Mouse (Mus musculus) forebrain, postnatal 0 days (tissue): ENCODE measurements around the gene Foxk1. TPM values are rescaled to one million over a fixed set of nuclear protein-coding genes. Genes with fewer than 3 reads are reported as not detected.

ENCODE experiments used
- ATAC-seq: fragments of 200-750 bp; cut with Nextera tagmentation; 2 replicates; pipeline ENCODE4 v1.8.0; 2017; ENCODE audit warnings: mild to moderate bottlenecking, moderate library complexity
- DNase-seq: peaks from one replicate; pipeline ENCODE4 v3.0.0-alpha.2; 2015
- H3K27ac ChIP-seq: fragments of 300-500 bp; sonication (generic); 2 replicates; pipeline ENCODE4 v1.5.1; 2014; ENCODE audit warnings: low read depth, mild to moderate bottlenecking, antibody characterized with exemption, low read length, moderate library complexity, mixed read lengths
- H3K27me3 ChIP-seq: fragments of 300-500 bp; sonication (generic); 2 replicates; pipeline ENCODE4 v1.6.1; 2014; ENCODE audit warnings: mild to moderate bottlenecking, low read length, mixed read lengths; ENCODE audit not compliant: insufficient read depth
- H3K36me3 ChIP-seq: fragments of 300-500 bp; sonication (generic); 2 replicates; pipeline ENCODE4 v1.6.1; 2014; ENCODE audit warnings: mild to moderate bottlenecking, moderate library complexity; ENCODE audit not compliant: insufficient read depth
- H3K4me1 ChIP-seq: fragments of 300-500 bp; sonication (generic); 2 replicates; pipeline ENCODE4 v1.6.1; 2014; ENCODE audit warnings: antibody characterized with exemption; ENCODE audit not compliant: insufficient read depth
- H3K4me2 ChIP-seq: fragments of 300-500 bp; sonication (generic); 2 replicates; pipeline ENCODE4 v1.6.1; 2014; ENCODE audit warnings: low read depth, mild to moderate bottlenecking, moderate library complexity
- H3K4me3 ChIP-seq: fragments of 300-500 bp; sonication (generic); 2 replicates; pipeline ENCODE4 v1.5.1; 2014; ENCODE audit warnings: low read depth, low read length, mixed read lengths
- H3K9ac ChIP-seq: fragments of 300-500 bp; sonication (generic); 2 replicates; pipeline ENCODE4 v1.6.1; 2014; ENCODE audit warnings: mild to moderate bottlenecking
- H3K9me3 ChIP-seq: fragments of 300-500 bp; sonication (generic); 2 replicates; pipeline ENCODE4 v1.6.1; 2016; ENCODE audit warnings: low read length
- CTCF ChIP-seq: sonication (generic); IDR thresholded peaks from 2 replicates; pipeline ENCODE4 v1.5.1; 2016; ENCODE audit warnings: antibody characterized with exemption, control low read depth, low read depth
- WGBS: fragments of 180-500 bp; shearing (Covaris S2); extraction: QIAGEN DNeasy Blood & Tissue Kit; methylation state at CpG from one replicate; pipeline ENCODE4 v1.1.7; 2014; 5-methylcytosine and 5-hydroxymethylcytosine counted together
- polyA plus RNA-seq: library from polyadenylated mRNA; unstranded; fragments of >200 nt; fragmentation: Nextera tagmentation; extraction: Ambion mirVana; gene quantifications from 2 replicates; pipeline ENCODE4 v1.2.1, GENCODE M21; 2015
- total RNA-seq: library from RNA; depleted of rRNA; stranded (reverse); fragments of >200 nt; gene quantifications from 2 replicates; pipeline ENCODE4 v1.2.3, GENCODE M21; 2014

Gene Foxk1
- total and polyA plus RNA-seq, 2 experiments from 2014 or later, result 5.0 to 19.0 TPM

DNA sequence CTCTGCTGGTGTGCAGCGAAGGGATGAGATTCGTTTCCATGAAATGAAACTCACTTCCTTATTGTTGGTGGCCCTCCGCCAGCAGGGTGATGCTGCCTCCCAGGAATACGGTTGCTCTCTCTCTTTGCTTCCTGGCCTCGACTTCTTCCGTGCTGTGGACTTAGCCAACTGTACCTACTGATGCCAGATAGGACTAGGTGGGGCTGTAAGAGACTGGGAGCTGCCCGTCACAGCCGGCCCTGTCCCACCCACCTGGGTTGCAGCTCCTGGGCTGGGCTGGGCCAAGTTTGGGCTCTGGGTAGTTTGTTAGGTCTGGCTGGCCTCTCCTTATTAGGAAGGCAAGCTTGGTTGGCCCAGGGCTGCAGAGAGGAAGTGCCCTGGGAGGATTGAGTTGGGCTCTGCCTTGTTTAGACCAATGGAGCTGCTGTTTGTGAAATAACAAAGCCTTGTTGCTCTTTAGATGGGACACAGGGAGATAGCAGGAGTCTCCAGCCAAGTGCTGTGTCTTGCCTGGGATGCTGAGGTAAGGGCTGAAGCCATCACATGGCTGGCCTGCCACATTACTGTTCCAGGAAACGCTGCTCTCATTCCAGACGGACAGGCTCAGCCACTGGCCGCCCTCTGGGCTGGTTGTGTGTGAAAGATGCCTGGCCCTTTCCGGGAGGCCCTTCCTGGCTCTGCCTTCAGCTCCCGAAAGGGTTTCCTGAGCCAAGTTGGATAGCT, 23.5 kb downstream of the Foxk1 start:
- no peak for DNase-seq
- Histone ChIP-seq H3K9ac (no peak overlapping the region), H3K36me3 (peaks cover 5% of the 10 kb centered on the region; the same call in 1 of the 2 replicates), H3K4me2 (no peak overlapping the region), H3K4me1 (peaks cover 9% of the 10 kb centered on the region; the same call in 1 of the 2 replicates), H3K27ac (peak overlapping the region; percentile 9; the same call in 1 of the 2 replicates), H3K4me3 (no peak overlapping the region), H3K9me3 (no peaks in the 10 kb centered on the region), H3K27me3 (no peaks in the 10 kb centered on the region)
- no peak for TF ChIP-seq CTCF
- ATAC-seq, result peak; percentile 66
- WGBS, result 59% methylated on average over 13 of the region's 13 CpGs

DNA sequence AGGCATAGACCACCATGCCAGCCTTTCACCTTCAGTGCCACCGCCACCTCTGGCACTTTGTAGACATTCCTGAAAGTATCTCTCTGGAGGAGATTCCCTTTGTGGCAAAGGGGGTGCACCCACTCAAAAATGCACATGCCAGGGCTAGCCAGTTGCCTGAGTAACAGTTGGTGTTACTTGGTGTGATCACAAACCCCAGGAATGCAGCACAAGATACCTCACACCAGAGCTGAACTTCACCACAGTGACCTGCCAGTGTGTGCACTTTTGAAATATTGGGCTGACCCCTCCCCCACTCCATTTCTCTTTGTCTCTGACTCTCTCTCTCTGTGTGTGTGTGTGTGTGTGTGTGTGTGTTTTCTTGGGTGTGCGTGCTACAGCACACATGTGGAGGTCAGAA, 25.2 kb downstream of the Foxk1 start:
- 88% methylated on average over 2 of the region's 2 CpGs for WGBS
- TF ChIP-seq CTCF, result no peak
- H3K36me3 ChIP-seq, result no peaks in the 10 kb centered on the region
- no peak overlapping the region for H3K4me2 ChIP-seq
- H3K27me3 ChIP-seq, result no peaks in the 10 kb centered on the region
- H3K27ac ChIP-seq, result no peak overlapping the region
- no peak overlapping the region for H3K9ac ChIP-seq
- no peak overlapping the region for H3K4me3 ChIP-seq
- DNase-seq (no peak), ATAC-seq (no peak)
- H3K9me3 ChIP-seq, result no peaks in the 10 kb centered on the region
- peaks cover 9% of the 10 kb centered on the region; the same call in 1 of the 2 replicates for H3K4me1 ChIP-seq

DNA sequence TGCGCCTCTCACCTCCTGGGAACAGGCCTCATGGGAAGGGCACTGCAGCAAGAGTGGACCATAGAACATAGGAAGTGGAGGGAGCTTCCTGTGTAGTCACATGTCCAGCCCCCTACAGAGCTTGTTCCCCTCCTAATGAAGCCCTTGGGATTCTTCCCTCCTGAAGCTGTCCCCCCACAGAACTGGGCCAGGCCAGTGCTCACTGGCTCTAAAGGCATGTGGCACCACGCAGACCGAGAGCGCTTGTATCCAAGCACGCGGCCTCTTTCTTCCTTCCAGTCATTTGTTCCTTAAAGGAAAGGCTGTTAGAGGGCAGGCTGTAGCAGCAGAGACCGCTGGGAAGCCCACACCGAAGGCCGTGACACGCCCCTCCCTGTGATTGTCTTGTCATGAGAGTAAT, 26.6 kb downstream of the Foxk1 start:
- Histone ChIP-seq H3K27me3 (no peaks in the 10 kb centered on the region), H3K9me3 (no peaks in the 10 kb centered on the region), H3K9ac (no peak overlapping the region), H3K4me3 (no peak overlapping the region), H3K36me3 (no peaks in the 10 kb centered on the region), H3K4me2 (no peak overlapping the region), H3K4me1 (peaks cover 9% of the 10 kb centered on the region; the same call in 1 of the 2 replicates), H3K27ac (no peak overlapping the region)
- WGBS, result 64% methylated on average over 10 of the region's 10 CpGs
- ATAC-seq (no peak), DNase-seq (no peak)
- TF ChIP-seq CTCF, result no peak

DNA sequence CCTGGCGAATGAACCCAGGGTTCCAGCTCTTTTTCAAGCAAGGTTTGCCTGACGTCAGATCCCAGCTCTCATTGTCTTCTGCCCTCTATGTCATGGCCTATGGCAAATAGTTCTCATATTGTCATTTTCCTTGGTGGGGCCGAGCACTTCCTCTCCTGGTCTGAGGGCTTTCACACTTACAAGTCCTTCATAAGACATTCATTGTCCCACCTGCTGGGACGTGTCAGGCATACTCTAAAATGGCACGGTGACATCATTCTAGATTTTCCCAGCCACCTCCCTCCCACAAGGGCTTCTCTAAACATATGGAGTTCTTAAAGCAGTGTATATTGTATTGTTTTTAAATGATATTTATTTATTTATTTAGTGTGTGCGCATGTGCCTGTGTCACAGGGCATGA, 27.4 kb downstream of the Foxk1 start:
- Histone ChIP-seq H3K27me3 (no peaks in the 10 kb centered on the region), H3K9me3 (no peaks in the 10 kb centered on the region), H3K36me3 (no peaks in the 10 kb centered on the region), H3K27ac (no peak overlapping the region), H3K9ac (no peak overlapping the region), H3K4me1 (peaks cover 6% of the 10 kb centered on the region; the same call in 1 of the 2 replicates), H3K4me2 (no peak overlapping the region), H3K4me3 (no peak overlapping the region)
- WGBS, result 64% methylated on average over 6 of the region's 6 CpGs
- DNase-seq, result no peak
- TF ChIP-seq CTCF, result no peak
- no peak for ATAC-seq

- no peak overlapping the region for H3K9ac ChIP-seq
- H3K4me1 ChIP-seq, result peaks cover 3% of the 10 kb centered on the region; the same call in 1 of the 2 replicates
- no peak for TF ChIP-seq CTCF
- ATAC-seq (no peak), DNase-seq (no peak)
- no peak overlapping the region for H3K27ac ChIP-seq
- WGBS, result 73% methylated on average over 12 of the region's 12 CpGs
- H3K9me3 ChIP-seq, result no peaks in the 10 kb centered on the region
- no peaks in the 10 kb centered on the region for H3K27me3 ChIP-seq
- H3K36me3 ChIP-seq, result peaks cover 13% of the 10 kb centered on the region
- no peak overlapping the region for H3K4me3 ChIP-seq
- H3K4me2 ChIP-seq, result no peak overlapping the region
Measured at GRCm38 (mm10) chr5:142431029-142431428, 29.7 kb downstream of the Foxk1 start.

DNA sequence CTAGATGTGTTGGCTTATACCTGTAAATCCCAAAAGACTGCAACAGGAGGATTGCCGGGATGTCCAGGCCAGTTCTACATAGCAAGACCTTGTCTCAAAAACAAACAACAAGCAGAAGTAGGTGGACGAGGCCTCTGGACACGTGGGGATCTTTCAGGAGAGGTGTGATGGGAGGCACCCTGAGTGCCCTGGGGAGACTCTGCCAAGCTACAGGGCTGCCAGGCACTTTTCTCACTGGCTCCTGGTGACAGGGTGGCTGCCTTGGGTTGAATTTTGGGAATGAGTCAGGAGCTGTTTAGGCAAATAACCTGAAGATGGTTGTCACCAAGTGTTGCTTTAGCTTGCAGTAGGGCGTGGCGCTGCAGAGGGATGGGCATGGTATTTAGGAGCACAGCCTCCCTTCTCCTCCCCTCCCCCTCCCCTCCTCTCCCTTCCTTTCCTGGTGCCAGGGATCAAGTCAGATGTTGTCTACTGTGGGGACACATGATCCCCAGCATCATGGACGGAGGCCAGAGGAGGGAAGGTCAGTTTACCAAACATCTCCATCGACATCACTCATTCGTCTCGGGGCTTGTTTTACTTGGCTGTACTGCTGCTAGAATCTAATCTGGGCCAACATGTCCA, 30.6 kb downstream of the Foxk1 start:
- Histone ChIP-seq H3K9ac (no peak overlapping the region), H3K27ac (no peak overlapping the region), H3K4me3 (no peak overlapping the region), H3K9me3 (no peaks in the 10 kb centered on the region), H3K27me3 (no peaks in the 10 kb centered on the region), H3K36me3 (peaks cover 21% of the 10 kb centered on the region), H3K4me2 (no peak overlapping the region), H3K4me1 (peaks cover 3% of the 10 kb centered on the region; the same call in 1 of the 2 replicates)
- WGBS, result 90% methylated on average over 9 of the region's 9 CpGs
- ATAC-seq, result no peak
- TF ChIP-seq CTCF, result no peak
- no peak for DNase-seq

GRCm38 (mm10) chr5:142432695-142433094, 31.4 kb downstream of the Foxk1 start:
- peaks cover 3% of the 10 kb centered on the region; the same call in 1 of the 2 replicates for H3K4me1 ChIP-seq
- no peak overlapping the region for H3K27ac ChIP-seq
- no peaks in the 10 kb centered on the region for H3K9me3 ChIP-seq
- no peak overlapping the region for H3K4me3 ChIP-seq
- peaks cover 21% of the 10 kb centered on the region for H3K36me3 ChIP-seq
- ATAC-seq, result no peak
- H3K27me3 ChIP-seq, result no peaks in the 10 kb centered on the region
- no peak overlapping the region for H3K9ac ChIP-seq
- TF ChIP-seq CTCF, result no peak
- no peak for DNase-seq
- H3K4me2 ChIP-seq, result no peak overlapping the region
- 85% methylated on average over 4 of the region's 4 CpGs for WGBS
